Mouse (Mus musculus) small intestine, adult 2 months (tissue): ENCODE results near the gene Nectin1. TPM values are rescaled to one million over a fixed set of nuclear protein-coding genes. Genes with fewer than 3 reads are reported as not detected.

Experiments
- H3K27ac ChIP-seq: fragments of 200-500 bp; 2 replicates; pipeline ENCODE4 v1.5.1; 2012; ENCODE audit warnings: low read depth, low read length, control low read depth, inconsistent platforms; ENCODE audit not compliant: insufficient read depth
- H3K27me3 ChIP-seq: fragments of 200-500 bp; 2 replicates; pipeline ENCODE4 v1.6.1; 2012; ENCODE audit warnings: mild to moderate bottlenecking, moderate library complexity, low read length, inconsistent platforms; ENCODE audit not compliant: control insufficient read depth, insufficient read depth
- H3K36me3 ChIP-seq: fragments of 200-500 bp; 2 replicates; pipeline ENCODE4 v1.6.1; 2012; ENCODE audit warnings: mild to moderate bottlenecking, low read length, control low read depth, inconsistent platforms; ENCODE audit not compliant: control insufficient read depth, insufficient read depth
- H3K4me1 ChIP-seq: fragments of 200-500 bp; 2 replicates; pipeline ENCODE4 v1.6.1; 2012; ENCODE audit warnings: low read length, inconsistent platforms, mixed read lengths; ENCODE audit not compliant: control insufficient read depth, insufficient read depth, insufficient read length
- H3K4me3 ChIP-seq: fragments of 200-500 bp; 2 replicates; pipeline ENCODE4 v1.5.1; 2012; ENCODE audit warnings: low read depth, mild to moderate bottlenecking, control low read depth, inconsistent platforms, low read length, moderate library complexity
- CTCF ChIP-seq: fragments of 200-500 bp; IDR thresholded peaks from 2 replicates; pipeline ENCODE4 v1.5.1; 2012; ENCODE audit warnings: low read depth, mild to moderate bottlenecking, control low read depth, inconsistent platforms, low read length, moderate library complexity, mixed read lengths; ENCODE audit not compliant: insufficient replicate concordance, insufficient read length; ENCODE audit errors: extremely low read depth
- POLR2A ChIP-seq: fragments of 200-500 bp; IDR thresholded peaks from 2 replicates; pipeline ENCODE4 v1.6.1; 2012; ENCODE audit warnings: low read depth, mild to moderate bottlenecking, control low read depth, inconsistent platforms, low read length, moderate library complexity
- WGBS: fragments of 180-500 bp; shearing (Covaris S2); methylation state at CpG from one replicate; pipeline ENCODE4 v1.1.7; 2018; 5-methylcytosine and 5-hydroxymethylcytosine counted together
- polyA plus RNA-seq: library from polyadenylated mRNA; depleted of rRNA; stranded (reverse); fragments of >200 nt; gene quantifications from 2 replicates; pipeline ENCODE4 v1.2.3, GENCODE M21; 2012; rRNA removed

Gene Nectin1
- polyA plus RNA-seq, result 8.6 and 15.3 TPM in 2 replicates

GRCm38 (mm10) chr9:43743647-43744137 is at the start of gene Nectin1:
TSS of gene Nectin1 (plus strand) at chr9:43743984.
- peak within 1 kb of the TSS; percentile 81 for H3K4me3 ChIP-seq
- TF ChIP-seq CTCF (peak; percentile 82), POLR2A (peak; percentile 87)
- H3K4me1 ChIP-seq, result peaks cover 19% of the 10 kb centered on the region
- 1% methylated on average over 45 of the region's 51 CpGs for WGBS
- 0 out of 2 replicates have a peak, but pooled peaks cover 3% of the 10 kb centered on the region for H3K27me3 ChIP-seq
- no peaks in the 10 kb centered on the region for H3K36me3 ChIP-seq
- H3K27ac ChIP-seq, result peak within 1 kb of the TSS; percentile 86

- Histone ChIP-seq H3K27ac (no peak overlapping the region), H3K27me3 (no peaks in the 10 kb centered on the region), H3K4me1 (no peaks in the 10 kb centered on the region), H3K4me3 (no peak overlapping the region), H3K36me3 (no peaks in the 10 kb centered on the region)
- WGBS, result 12% methylated on average over 8 of the region's 8 CpGs
- TF ChIP-seq CTCF, result no peak
- no peak for TF ChIP-seq POLR2A
These were observed 45.6 kb upstream of the Nectin1 start for GRCm38 (mm10) chr9:43698080-43698712.

- H3K27ac ChIP-seq, result no peak overlapping the region
- TF ChIP-seq POLR2A (no peak), CTCF (no peak)
- no peak overlapping the region for H3K4me3 ChIP-seq
- H3K36me3 ChIP-seq, result no peaks in the 10 kb centered on the region
- WGBS, result 83% methylated on average over 10 of the region's 10 CpGs
- H3K4me1 ChIP-seq, result no peaks in the 10 kb centered on the region
- H3K27me3 ChIP-seq, result no peaks in the 10 kb centered on the region
These were observed 44.9 kb upstream of the Nectin1 start for GRCm38 (mm10) chr9:43698841-43699240.

GRCm38 (mm10) chr9:43699417-43700225 is 44.2 kb upstream of the Nectin1 start:
- WGBS, result 46% methylated on average over 11 of the region's 11 CpGs
- Histone ChIP-seq H3K36me3 (no peaks in the 10 kb centered on the region), H3K27me3 (no peaks in the 10 kb centered on the region), H3K4me1 (no peaks in the 10 kb centered on the region), H3K4me3 (no peak overlapping the region), H3K27ac (no peak overlapping the region)
- TF ChIP-seq POLR2A (no peak), CTCF (no peak)

GRCm38 (mm10) chr9:43700226-43700579 is 43.6 kb upstream of the Nectin1 start:
- Histone ChIP-seq H3K4me1 (no peaks in the 10 kb centered on the region), H3K4me3 (no peak overlapping the region), H3K27ac (no peak overlapping the region), H3K27me3 (no peaks in the 10 kb centered on the region), H3K36me3 (no peaks in the 10 kb centered on the region)
- WGBS, result 54% methylated on average over 3 of the region's 3 CpGs
- TF ChIP-seq CTCF (no peak), POLR2A (no peak)

GRCm38 (mm10) chr9:43701748-43702147 is 42.0 kb upstream of the Nectin1 start:
- Histone ChIP-seq H3K27ac (no peak overlapping the region), H3K36me3 (no peaks in the 10 kb centered on the region), H3K4me1 (no peaks in the 10 kb centered on the region), H3K4me3 (no peak overlapping the region), H3K27me3 (no peaks in the 10 kb centered on the region)
- TF ChIP-seq CTCF (no peak), POLR2A (no peak)

GRCm38 (mm10) chr9:43707571-43707970 is 36.2 kb upstream of the Nectin1 start:
- H3K36me3 ChIP-seq, result no peaks in the 10 kb centered on the region
- H3K4me3 ChIP-seq, result no peak overlapping the region
- H3K4me1 ChIP-seq, result no peaks in the 10 kb centered on the region
- 42% methylated on average over 4 of the region's 4 CpGs for WGBS
- TF ChIP-seq POLR2A (no peak), CTCF (no peak)
- no peak overlapping the region for H3K27ac ChIP-seq
- H3K27me3 ChIP-seq, result no peaks in the 10 kb centered on the region
